Mouse (Mus musculus) lung, postnatal 25 days (tissue): ENCODE data around the gene Sprn.
A peak's percentile ranks its signal among the peaks of the same experiment; 100 is the strongest.

Experiments used
- DNase-seq: peaks from one replicate; pipeline ENCODE4 v3.0.0; 2022; ENCODE audit warnings: low spot score

The Sprn gene

DNA sequence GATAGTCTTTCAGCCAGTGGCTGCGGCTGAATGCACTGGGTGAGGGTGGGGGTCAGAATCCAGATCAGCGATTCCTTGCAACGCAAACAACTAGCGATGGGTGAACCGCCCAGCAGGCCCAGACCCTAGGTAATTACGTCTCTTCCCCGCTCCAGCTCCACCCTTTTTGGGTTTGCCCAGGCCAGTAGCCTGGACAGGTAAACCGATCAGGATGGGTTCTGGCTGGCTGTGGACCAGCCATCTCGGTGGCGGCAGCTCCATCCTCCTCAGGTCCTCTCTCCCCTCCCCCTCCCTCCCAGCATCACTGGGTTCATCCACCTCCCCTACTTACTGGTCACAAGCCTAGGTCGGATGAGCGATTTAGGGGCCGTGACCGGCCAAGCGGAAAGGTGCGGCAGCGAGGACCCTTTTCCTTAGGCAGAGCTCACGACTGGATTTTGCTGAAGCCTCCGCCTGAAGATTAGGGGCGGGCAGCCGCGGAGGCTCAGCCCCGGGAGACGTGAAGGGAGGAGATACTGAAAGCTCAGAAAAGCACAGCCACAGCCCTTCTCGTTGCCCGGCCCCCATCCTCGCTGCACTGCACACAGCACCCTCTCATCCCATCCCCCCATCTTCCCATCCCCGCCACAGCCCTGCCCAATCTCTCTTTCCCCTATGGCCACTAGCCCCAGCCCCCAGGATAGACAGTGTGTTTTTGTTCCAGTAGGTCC, at the start of gene Sprn:
Gene Sprn, minus strand, starts transcription at position 660 of the 710 bp plus-strand sequence.
- no peak for DNase-seq

DNA sequence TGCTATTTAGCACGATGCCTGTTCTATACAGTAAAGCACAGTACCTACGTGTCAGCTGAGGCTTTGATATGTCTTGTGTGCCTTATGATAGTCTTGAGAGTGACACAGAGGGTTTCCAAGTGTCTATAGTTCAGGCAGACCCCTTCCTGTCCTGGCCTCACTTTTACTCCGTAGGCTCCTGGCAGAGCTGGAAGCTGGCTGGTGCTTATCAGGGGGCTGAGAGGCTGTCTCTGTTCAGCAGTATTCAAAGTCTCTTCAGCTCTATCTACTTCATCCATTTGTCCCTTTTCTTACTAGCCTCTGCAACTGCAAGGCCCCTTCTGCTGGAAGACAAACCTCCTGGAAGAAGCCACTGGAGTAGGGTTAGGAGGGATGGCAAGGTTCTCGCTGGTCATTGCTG, 46.4 kb upstream of the Sprn start:
- DNase-seq: no peak

DNA sequence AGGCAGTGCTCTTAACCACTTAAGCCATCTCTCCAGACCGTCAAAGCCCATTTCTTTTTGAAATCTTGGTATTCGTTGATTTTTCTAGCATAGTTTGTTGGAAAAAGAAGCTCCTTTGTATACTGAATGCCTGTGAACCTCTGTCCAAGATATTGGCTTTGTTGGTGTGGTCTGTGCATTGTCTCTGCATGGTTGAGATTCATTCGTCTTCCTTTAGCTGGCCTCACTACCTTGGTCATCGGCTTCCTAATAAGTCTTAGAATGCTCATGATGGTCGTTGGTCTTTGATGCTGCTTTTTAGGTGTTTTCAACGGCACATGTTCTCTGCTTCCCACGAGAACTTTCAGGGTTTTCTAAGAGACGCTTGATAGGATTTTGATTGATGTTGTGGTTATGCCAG, 41.3 kb upstream of the Sprn start:
- DNase-seq: no peak

DNA sequence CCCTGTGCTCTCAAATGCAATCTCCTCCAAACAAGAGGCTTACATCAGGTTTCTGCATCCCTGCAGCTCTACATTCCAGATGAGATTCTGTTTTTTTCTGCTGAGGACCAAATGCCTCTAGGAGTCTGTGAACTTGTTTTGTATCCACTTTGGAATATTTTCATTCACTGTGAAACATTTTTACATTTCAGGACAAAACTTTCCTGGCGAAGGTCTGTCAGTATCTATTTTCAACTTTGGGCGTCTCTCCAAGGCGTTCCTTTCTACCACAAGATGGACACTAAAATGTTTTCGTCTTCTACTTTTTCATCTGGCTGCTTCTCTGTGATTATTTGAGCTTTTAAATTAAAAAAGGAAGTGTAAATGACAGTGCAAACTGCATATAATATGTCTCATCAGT, 39.4 kb upstream of the Sprn start:
- DNase-seq: no peak

DNA sequence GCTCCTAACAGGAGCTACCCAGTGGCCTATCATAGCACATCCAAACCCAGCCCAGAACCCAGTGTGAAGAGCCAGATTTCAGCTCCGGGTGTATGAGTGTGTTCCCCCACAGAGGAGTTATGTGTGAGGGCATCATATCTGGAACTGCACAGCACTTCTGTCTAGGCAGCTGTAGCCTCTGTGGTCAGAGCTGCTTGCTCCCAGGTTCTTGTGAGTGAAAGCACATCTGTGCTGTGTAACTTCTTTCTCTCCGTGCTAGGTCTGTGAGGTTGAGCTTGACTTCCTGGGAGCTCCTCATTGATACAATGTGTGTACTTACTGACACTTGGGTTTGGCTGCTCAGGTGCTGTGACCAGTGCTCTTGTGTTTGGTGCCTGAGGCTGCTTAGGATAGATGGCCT, 38.2 kb upstream of the Sprn start:
- DNase-seq: no peak

- no peak for DNase-seq
Measured at GRCm38 (mm10) chr7:140192445-140192844, 37.8 kb upstream of the Sprn start.

- no peak for DNase-seq
Measured at GRCm38 (mm10) chr7:140190435-140190834, 35.8 kb upstream of the Sprn start.

DNA sequence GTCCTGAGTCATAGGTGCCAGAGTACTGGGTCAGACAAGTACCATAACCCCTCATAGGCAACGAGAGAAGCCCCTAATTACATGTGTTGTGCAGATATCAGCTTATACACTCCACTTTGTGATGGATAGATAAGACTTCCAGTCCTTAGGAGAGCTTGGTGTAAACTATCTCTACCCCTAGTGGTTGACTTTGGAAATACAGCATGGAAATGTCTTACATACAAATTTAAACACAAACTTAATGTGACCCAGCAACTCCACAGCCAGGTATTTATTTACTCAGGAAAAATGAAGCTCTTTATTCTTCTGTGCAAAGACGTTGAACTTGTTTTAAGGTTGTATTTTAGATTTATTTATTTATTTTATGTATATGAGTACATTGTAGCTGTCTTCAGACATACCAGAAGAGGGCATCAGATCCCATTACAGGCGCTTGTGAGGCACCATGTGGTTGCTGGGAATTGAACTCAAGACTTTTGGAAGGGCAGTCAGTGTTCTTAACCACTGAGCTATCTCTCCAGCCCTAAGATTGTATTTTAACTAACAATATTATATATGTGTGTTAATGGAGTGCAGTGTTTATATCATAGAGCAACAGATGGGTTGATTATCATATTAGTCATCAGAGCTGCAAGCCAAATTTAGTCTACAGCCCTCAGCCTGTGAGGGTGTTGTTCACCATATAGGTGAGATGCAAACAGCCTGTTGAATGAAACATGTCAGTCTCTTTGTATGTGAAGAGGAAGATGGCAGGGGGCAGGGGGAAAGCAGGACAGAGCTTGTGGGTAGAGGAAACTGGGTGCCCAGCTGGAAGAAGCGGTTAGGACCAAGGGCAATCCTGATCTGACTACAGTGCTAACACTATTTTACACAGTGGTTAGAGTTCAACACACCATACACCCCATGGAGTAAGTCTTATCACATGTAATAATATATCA, 34.0 kb upstream of the Sprn start:
- no peak for DNase-seq

- DNase-seq: no peak
Measured at GRCm38 (mm10) chr7:140187721-140188390, 33.2 kb upstream of the Sprn start.

- peak; percentile 11 for DNase-seq
Measured at GRCm38 (mm10) chr7:140186646-140187620, 32.3 kb upstream of the Sprn start.

DNA sequence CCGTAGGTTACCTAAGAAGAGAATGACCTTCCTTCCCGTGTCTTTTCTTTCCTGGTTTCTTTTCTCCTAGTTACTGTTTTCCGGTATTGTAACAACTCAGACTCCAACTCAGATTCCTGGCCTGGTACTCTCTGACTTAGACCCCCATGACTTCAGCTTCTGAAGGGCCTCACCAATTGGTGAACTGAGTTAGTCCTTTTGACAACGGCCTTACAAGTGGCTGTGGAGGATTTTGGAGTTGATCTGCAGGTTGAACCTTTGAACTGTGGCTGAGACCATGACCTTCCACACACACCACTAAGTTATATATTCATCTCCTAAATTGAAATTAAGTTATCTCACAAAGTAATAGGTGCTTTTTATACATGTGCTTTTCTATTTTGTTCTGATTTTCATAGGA, 29.5 kb upstream of the Sprn start:
- no peak for DNase-seq

- no peak for DNase-seq
Measured at GRCm38 (mm10) chr7:140180692-140181091, 26.0 kb upstream of the Sprn start.

- DNase-seq: no peak
Measured at GRCm38 (mm10) chr7:140179176-140179575, 24.5 kb upstream of the Sprn start.

DNA sequence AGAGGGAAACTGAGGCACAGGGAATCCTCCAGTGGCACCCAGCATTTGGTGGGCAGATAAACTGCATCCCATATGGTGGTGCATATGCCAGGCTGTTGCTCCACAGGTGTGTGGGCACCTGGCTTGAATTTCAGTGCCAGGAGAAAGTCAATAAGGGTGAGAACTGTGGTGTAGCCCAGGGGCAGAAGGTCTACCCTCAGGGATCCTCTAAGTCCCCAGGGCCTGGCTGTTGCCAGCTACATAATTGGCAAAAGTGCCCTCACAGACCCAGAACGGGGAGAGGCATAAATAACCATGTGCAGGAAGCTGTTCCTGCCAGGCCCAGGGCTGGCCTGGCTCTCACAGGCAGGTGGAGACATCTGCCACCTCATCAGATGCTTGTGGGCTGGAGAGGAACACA, 18.3 kb upstream of the Sprn start, which contains the start of gene Olfr523:
Gene Olfr523, plus strand, starts transcription at position 282 of the 400 bp plus-strand sequence.
- no peak for DNase-seq

GRCm38 (mm10) chr7:140170863-140171262, 16.2 kb upstream of the Sprn start:
- DNase-seq: no peak

DNA sequence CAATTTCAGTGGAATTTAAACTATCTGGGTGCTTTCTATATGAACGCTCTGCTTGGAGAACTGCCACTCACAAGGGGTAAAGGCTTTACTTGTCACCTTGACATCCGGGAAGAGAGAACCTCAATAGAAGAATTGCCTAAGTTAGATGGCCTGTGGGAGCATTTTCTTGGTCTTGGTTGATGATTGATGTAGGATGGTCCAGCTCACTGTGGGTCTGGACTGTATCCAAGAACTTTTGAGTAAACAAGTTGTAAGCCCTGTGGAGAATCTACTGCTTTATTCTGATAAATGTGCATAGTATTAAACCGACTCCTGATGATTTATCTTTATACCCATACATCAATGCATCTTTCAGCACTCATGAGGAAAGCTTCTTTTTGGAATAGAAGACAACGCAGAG, 14.7 kb upstream of the Sprn start:
- DNase-seq: no peak

- no peak for DNase-seq
Measured at GRCm38 (mm10) chr7:140167950-140168349, 13.3 kb upstream of the Sprn start.

DNA sequence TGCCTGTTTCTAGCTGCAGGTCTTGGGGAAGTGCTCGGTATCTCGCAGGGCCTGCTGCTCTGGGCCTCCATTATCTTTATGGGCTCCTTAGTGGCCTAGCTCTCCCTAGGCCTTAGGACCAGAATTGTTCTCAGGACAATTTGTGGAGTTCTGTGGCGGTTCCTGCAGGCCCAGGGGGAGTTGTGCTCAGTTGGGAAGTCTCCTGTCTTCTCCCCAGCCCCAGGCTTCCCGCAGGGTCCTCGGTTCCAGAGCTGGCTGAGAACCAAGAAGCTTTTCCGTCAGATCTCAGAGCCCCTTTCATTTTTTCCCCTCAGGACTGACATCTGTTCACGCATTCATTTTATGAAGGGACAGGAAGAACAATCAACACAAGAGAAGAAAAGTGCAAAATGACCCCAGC, 10.0 kb upstream of the Sprn start, which contains the start of gene Olfr522:
Gene Olfr522, minus strand, starts transcription at position 101 of the 400 bp plus-strand sequence.
- DNase-seq: no peak

- DNase-seq: no peak
Measured at GRCm38 (mm10) chr7:140160363-140160762, 5.7 kb upstream of the Sprn start.

DNA sequence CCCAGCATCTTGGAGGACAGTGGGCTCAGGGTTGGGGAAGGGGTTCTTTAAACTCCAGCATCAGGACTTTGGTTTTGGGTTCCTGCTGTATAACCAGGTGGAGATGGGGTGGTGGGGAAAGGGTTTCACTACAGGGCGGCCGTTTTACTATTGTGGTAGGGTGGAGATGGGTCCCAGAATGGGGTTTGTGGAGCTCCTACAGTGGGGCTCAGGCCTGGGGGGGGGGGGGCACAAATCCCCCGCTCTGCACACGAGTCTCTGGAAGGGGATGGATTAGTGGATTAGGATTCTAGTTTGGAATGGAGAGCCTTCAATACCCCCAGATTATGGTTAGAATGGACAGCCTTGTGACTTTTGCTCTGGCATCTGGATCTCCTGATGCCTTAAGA, 854 bp downstream of the Sprn start:
- no peak for DNase-seq

DNA sequence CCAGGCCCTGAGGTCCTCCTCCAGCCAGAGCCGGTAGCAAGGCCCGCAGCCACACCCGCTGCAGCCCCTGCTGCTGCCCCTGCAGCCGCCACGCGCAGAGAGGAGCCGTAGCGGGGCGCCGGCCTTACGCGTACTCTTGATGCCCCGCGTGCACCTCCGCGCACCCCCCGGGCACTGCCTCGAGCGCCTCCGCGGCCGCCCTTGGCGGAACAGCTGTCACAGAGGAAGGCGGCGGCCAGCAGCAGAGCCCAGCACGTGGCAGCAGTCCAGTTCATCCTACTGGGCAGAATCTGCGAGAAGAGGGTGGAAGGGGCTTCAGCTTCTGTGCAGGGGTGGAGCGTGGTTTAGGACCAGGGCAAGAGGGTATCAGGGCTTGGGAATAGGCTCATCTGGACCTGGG, 1.3 kb downstream of the Sprn start:
- DNase-seq: no peak
